Mouse (Mus musculus) lung, postnatal 14 days (tissue): ENCODE measurements at regions not wholly inside any gene's neighbourhood (a gene's known extent, or its start where the extent isn't known, plus 50 kb on each side); places are given as distances from the start of the nearest gene placed in this dataset.

Experiments used
- DNase-seq: peaks from one replicate; pipeline ENCODE4 v3.0.0; 2021

- no peak for DNase-seq
Measured at GRCm38 (mm10) chr1:186501726-186502125, 204.1 kb downstream of the Tgfb2 start.

GRCm38 (mm10) chr1:186497872-186498271, 207.9 kb downstream of the Tgfb2 start:
- DNase-seq, result no peak

GRCm38 (mm10) chr1:186497333-186497732, 208.5 kb downstream of the Tgfb2 start:
- no peak for DNase-seq

GRCm38 (mm10) chr1:186494411-186494783, 211.4 kb downstream of the Tgfb2 start:
- DNase-seq, result no peak

GRCm38 (mm10) chr1:186493664-186494410, 212.0 kb downstream of the Tgfb2 start:
- no peak for DNase-seq

GRCm38 (mm10) chr1:186482177-186482576, 223.6 kb downstream of the Tgfb2 start:
- peak; percentile 7 for DNase-seq

GRCm38 (mm10) chr1:186480019-186480418, 225.8 kb downstream of the Tgfb2 start:
- DNase-seq, result no peak

- DNase-seq, result peak; percentile 7
Measured at GRCm38 (mm10) chr1:186478428-186479238, 227.2 kb downstream of the Tgfb2 start.

- no peak for DNase-seq
Measured at GRCm38 (mm10) chr1:186474844-186475243, 230.9 kb downstream of the Tgfb2 start.

- DNase-seq, result no peak
Measured at GRCm38 (mm10) chr1:186474385-186474784, 231.4 kb downstream of the Tgfb2 start.

- DNase-seq, result no peak
Measured at GRCm38 (mm10) chr1:186472955-186473354, 232.8 kb downstream of the Tgfb2 start.

- no peak for DNase-seq
Measured at GRCm38 (mm10) chr1:186465526-186465925, 240.3 kb downstream of the Tgfb2 start.

GRCm38 (mm10) chr1:186460742-186461141, 245.0 kb downstream of the Tgfb2 start:
- DNase-seq, result no peak

- DNase-seq, result no peak
Measured at GRCm38 (mm10) chr1:186458099-186458637, 247.6 kb downstream of the Tgfb2 start.

GRCm38 (mm10) chr1:186457098-186457497, 248.7 kb downstream of the Tgfb2 start:
- no peak for DNase-seq

GRCm38 (mm10) chr1:186456131-186456530, 249.7 kb downstream of the Tgfb2 start:
- DNase-seq, result no peak

- no peak for DNase-seq
Measured at GRCm38 (mm10) chr1:186455177-186455660, 250.6 kb downstream of the Tgfb2 start.

GRCm38 (mm10) chr1:186454393-186455085, 251.2 kb downstream of the Tgfb2 start:
- no peak for DNase-seq

GRCm38 (mm10) chr1:186448841-186449650, 256.7 kb downstream of the Tgfb2 start:
- no peak for DNase-seq

GRCm38 (mm10) chr1:186447521-186447920, 258.3 kb downstream of the Tgfb2 start:
- DNase-seq, result no peak

- DNase-seq, result peak; percentile 59
Measured at GRCm38 (mm10) chr1:186444701-186445131, 261.1 kb downstream of the Tgfb2 start.

- DNase-seq, result no peak
Measured at GRCm38 (mm10) chr1:186442160-186442559, 263.6 kb downstream of the Tgfb2 start.
